ENCODE assay signal across 9 mouse cellular contexts in the genomic region with DNA sequence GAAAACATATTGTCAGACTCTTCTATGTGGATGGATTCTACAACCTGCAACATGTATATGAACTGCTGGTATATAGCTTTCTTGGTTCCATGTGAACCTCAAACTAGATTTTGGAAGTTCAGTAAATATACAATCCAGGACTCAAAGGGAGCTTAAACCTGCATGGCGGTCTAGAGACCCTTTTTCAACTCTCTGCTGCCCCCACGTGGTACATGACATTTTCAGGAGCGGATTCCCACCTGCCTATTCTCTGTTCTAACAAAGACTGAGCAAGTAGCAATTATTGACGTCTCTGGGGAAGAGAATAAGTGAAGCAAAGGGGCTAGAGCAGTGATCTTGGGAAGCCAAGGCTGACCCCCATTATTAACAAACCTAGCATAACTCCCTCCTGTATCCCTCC.
A peak's percentile ranks its signal among the peaks of the same experiment; 100 is the strongest.
DNase-seq lines count a peak whose midpoint lies in the region.
"Had no signal": no experiment of that assay in that cellular context is flagged by ENCODE, and none has a peak within 500 bp of the region (broad histone marks: within the 10 kb centered on the region; RNA-seq: fewer than 3 reads in every experiment).

No protein-coding gene starts in this region.

- DNase-seq in adrenal gland, adult 18-20 months (ENCODE audit: low spot score in 2 of 2): peak; percentile 17 to 37
- no peak for DNase-seq in adrenal gland, adult 8-10 months
- peak; percentile 67 for DNase-seq in testis, postnatal 10 days (ENCODE audit: low spot score)
- no peak for DNase-seq in testis, postnatal 14 days (ENCODE audit: low spot score)
- peak; percentile 67 for DNase-seq in embryonic facial prominence, embryonic 10.5 days (ENCODE audit: low spot score)
- peak; percentile 19 for DNase-seq in left cerebral cortex, adult 11 months (ENCODE audit: low spot score)
- DNase-seq in neural tube, embryonic 10.5 days (ENCODE audit: extremely low spot score, low spot score): peak; percentile 67
- DNase-seq in spleen, postnatal 10 days (ENCODE audit: low spot score in 2 of 2): no peak

- H3K4me1 ChIP-seq in embryonic facial prominence, embryonic 10.5 days: no peaks in the 10 kb centered on the region
- H3K4me1 ChIP-seq: limb, embryonic 12.5 days had no signal

- no peaks in the 10 kb centered on the region for H3K9me3 ChIP-seq in embryonic facial prominence, embryonic 10.5 days
- H3K9me3 ChIP-seq: limb, embryonic 12.5 days had no signal

- H3K4me3 ChIP-seq in embryonic facial prominence, embryonic 10.5 days: no peak overlapping the region
- H3K4me3 ChIP-seq: limb, embryonic 12.5 days had no signal

- H3K27me3 ChIP-seq in embryonic facial prominence, embryonic 10.5 days (replicated peaks; ENCODE audit: low read depth, poor library complexity, severe bottlenecking): no peaks in the 10 kb centered on the region
- H3K27me3 ChIP-seq: limb, embryonic 12.5 days had no signal

- 17% methylated on average over 4 of the region's 4 CpGs for WGBS in embryonic facial prominence, embryonic 10.5 days

- H3K36me3 ChIP-seq in embryonic facial prominence, embryonic 10.5 days (replicated peaks): no peaks in the 10 kb centered on the region
- H3K36me3 ChIP-seq: limb, embryonic 12.5 days had no signal

- no peak overlapping the region for H3K27ac ChIP-seq in embryonic facial prominence, embryonic 10.5 days (replicated peaks)
- H3K27ac ChIP-seq: limb, embryonic 12.5 days had no signal

Comparison
In these comparisons a context has a peak if more than half of its experiments do, and no peak if none do; other contexts are left out.
1. DNase-seq: peak in adrenal gland, adult 18-20 months (2 of 2), testis, postnatal 10 days (single experiment), embryonic facial prominence, embryonic 10.5 days (single experiment), left cerebral cortex, adult 11 months (single experiment) and neural tube, embryonic 10.5 days (single experiment); none in adrenal gland, adult 8-10 months (single experiment), testis, postnatal 14 days (single experiment) and spleen, postnatal 10 days (0 of 2).